Mouse (Mus musculus): Measurements from ENCODE around the gene Lrrc2.

Gene Lrrc2

DNA sequence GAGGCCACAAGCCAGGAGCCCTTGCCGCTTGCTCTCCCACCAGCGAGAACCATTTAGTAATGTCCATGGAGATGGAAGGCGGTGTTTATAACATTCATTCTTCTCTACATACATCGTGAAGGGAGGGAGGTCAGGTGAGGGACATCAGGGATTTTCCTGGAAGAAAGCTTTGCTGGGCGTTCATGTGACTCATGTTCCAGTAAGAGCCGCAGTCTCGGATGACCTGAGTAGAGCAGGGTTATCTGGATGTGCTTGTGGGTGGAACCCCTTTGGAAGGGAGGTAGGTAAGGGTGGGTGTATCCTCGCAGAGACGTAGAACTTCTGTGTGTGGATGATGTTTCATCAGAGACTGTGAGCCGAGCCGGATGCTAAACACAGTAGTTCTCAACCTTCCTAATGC lies at the start of gene Lrrc2:
Lrrc2 (plus strand) TSS at position 149 of the 400 bp plus-strand sequence.
- DNase-seq (ENCODE audit: low spot score), result no peak

- no peak for DNase-seq (ENCODE audit: low spot score)
Observed at GRCm38 (mm10) chr9:110902271-110902670, 49.1 kb upstream of the Lrrc2 start.

- DNase-seq (ENCODE audit: low spot score), result no peak
Observed at GRCm38 (mm10) chr9:110907201-110907837, 44.0 kb upstream of the Lrrc2 start.

GRCm38 (mm10) chr9:110907838-110908630 lies 43.3 kb upstream of the Lrrc2 start:
- DNase-seq (ENCODE audit: low spot score), result no peak

- no peak for DNase-seq (ENCODE audit: low spot score)
Observed at GRCm38 (mm10) chr9:110908631-110909016, 42.7 kb upstream of the Lrrc2 start.

DNA sequence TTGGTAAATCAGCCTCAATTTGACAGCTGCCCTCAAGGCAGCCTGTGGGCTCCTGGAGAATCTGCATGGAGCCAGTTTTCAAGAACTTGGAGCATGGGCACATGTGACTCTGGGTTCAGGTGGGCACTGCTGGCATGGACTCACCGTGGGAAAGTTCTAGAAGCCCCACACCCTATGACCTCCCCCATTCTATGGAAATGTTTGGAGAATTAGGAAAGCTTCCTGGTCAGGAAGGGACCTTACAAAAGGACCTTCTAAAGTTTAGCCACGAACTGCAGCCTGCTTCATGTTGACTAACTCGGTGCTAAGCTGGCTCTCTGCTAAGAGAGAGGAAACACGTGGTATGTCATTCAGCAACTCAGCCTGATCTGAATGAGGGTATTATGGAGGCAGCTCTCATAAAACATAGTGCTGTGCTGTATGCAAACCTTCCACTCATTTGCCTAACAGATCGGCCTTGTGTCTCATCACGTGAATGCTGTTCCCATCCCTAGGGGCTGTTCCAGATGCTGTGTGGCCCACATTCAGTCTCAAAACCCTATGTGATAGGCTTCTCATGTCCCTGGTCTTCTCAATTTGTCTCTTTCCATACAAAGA lies 41.9 kb upstream of the Lrrc2 start:
- no peak for DNase-seq (ENCODE audit: low spot score)

- DNase-seq (ENCODE audit: low spot score), result no peak
Observed at GRCm38 (mm10) chr9:110914631-110915236, 36.6 kb upstream of the Lrrc2 start.

- no peak for DNase-seq (ENCODE audit: low spot score)
Observed at GRCm38 (mm10) chr9:110915466-110915865, 35.9 kb upstream of the Lrrc2 start.

DNA sequence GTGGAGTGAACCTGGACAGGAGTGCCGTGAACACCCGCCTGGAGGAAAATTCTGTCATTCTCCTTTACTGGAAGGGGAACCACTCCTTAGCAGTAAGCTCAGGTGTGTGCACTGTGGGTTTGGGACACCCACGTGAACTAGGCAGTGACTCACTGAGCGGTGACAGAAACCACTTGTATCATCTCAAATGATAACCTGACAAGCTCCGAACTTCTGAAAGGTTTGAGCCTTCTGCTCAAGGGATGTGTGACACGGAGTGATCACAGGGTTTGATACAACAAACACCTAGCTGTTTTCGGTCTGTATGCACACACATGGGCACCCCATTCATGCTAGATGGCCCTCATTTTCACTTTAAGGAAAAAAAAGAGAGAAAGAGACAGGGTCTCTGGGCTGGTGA lies 34.6 kb upstream of the Lrrc2 start, which contains the start of gene Fam240a:
Fam240a (minus strand) TSS at position 76 of the 400 bp plus-strand sequence.
- DNase-seq (ENCODE audit: low spot score), result no peak

- DNase-seq (ENCODE audit: low spot score), result no peak
Observed at GRCm38 (mm10) chr9:110920665-110921419, 30.5 kb upstream of the Lrrc2 start.

DNA sequence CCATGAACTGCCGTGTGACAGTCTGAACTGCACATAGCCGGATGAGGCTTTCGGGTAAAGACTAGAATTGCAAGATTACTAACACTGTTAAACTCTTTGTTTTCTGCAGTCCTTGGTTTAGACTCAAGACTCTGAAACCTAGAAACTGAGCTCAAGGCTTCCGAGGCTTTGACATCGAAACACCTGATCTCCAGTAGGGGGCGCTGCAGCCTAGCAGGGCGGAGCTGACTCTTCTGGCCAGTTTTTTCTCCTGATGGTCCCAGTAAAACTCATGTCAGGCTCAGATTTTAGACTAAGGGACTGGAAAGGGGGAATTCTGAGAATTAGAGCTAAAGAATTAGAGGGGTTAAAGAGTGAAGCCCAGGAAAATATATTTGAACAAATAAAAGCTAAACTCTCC lies 28.6 kb upstream of the Lrrc2 start:
- peak; percentile 46 for DNase-seq (ENCODE audit: low spot score)

- DNase-seq (ENCODE audit: low spot score), result no peak
Observed at GRCm38 (mm10) chr9:110931573-110931972, 19.8 kb upstream of the Lrrc2 start.

DNA sequence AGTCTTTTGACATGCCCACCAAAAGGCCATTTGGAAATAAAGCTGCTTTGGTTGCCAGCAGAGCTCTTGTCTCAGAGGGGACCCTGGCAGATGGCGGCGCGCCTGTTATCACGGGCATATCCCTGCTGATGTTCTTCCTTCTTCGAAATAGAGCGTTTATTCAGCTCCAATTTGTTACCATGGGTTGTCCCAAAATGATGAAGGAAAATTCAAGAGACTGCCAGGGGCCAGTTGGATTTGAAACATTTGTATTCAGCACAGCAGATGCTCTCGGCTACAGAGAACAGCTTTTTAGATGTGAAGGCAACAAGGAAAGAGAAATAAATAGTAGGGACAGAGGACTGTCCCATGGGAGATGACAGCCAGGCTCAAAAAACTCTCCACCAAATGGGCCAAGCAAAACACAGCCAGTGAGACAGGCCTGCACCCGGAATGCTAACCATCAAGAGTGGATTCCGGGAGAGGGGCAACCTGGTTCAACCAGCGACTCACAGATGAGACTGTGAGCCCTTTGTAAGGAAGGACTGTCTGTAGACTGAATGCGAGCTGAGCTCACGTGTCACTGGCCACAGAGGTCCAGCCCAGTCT lies 17.4 kb upstream of the Lrrc2 start:
- no peak for DNase-seq (ENCODE audit: low spot score)

GRCm38 (mm10) chr9:110935941-110936340 lies 15.4 kb upstream of the Lrrc2 start:
- DNase-seq (ENCODE audit: low spot score), result no peak

DNA sequence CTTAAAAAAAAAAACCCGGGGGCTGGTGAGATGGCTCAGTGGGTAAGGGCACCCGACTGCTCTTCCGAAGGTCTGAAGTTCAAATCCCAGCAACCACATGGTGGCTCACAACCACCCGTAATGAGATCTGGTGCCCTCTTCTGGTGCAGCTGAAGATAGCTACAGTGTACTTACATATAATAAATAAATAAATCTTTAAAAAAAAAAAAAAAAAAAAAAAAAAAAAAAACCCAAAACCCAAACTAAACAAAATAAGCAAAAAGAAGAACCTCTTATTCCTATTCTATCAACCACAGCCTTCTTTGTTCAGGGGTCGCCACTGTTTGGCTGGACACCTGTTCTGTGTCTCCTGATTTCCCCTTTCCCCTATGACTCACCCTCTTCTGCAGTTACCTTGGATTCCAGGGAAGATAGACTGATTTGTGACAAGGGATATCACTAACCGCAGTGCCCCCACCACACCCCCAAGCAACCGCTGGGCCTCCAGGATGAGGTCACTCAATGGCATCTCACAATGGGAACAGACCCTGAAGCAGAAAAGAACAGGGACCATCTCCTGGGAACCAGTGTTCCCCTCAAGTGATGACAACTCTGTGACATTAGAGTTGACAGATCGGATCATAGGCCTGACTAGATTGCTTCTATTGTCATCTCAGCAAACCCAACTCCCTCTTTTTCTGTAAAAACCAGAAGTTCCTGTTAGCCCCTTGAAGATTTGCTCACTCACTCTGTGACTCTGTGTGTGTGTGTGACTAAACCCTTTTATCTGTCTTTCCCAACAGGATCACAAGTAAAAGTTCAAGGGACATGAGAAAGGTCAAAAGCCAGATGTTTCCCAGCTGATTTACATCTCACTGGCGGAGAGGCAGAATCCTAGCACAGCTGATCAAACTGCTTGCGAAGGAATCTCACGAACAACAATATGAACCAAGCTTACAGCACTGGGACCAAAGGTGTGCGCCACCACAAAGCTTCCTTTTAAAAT lies 13.5 kb upstream of the Lrrc2 start:
- DNase-seq (ENCODE audit: low spot score), result no peak

DNA sequence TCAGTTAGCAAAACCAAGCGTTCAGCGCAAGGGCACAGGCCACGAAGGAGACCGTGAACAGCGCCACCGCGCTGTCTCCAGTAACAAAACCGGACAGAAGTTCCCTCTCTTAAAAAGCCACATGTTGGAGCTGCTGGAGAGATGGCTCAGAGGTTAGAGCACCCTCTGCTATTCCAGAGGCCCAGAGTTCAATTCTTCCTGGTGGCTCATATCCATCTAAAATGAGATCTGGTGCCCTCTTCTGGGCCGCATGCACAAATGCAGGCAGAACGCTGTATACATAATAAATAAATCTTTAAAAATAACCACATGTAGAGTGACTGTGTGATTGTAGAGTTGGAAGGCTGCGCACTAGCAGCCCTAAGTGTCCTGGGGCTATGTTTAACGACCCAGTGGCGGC lies 7.1 kb upstream of the Lrrc2 start:
- DNase-seq (ENCODE audit: low spot score), result no peak

GRCm38 (mm10) chr9:110945343-110945742 lies 6.0 kb upstream of the Lrrc2 start:
- DNase-seq (ENCODE audit: low spot score), result no peak

GRCm38 (mm10) chr9:110945926-110946325 lies 5.4 kb upstream of the Lrrc2 start, which contains the start of gene Tdgf1:
Gene Tdgf1 (minus strand): TSS chr9:110946158.
- no peak for DNase-seq (ENCODE audit: low spot score)

- DNase-seq (ENCODE audit: low spot score), result peak; percentile 66
Observed at GRCm38 (mm10) chr9:110946548-110947044, 4.7 kb upstream of the Lrrc2 start.

DNA sequence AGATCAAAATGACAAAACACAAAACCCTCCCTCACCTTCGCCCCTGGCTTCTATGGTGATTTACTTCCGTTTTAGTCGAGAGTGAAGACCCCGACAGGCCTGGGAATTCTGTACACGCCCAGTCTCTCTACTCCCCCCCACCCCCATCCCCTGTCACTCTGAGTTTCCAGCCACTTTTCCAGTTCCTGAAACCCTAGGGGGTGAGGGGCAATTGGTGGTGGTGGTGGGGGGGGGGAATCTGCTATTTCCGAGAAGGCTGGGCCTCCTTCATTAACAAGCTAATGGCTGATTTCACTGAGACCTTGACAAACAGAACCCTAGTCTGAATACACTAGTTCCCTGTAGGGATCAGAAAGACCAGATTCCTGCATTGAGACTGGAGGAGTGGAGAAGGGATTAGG lies 4.1 kb upstream of the Lrrc2 start:
- no peak for DNase-seq (ENCODE audit: low spot score)

All from ovary, adult 18-20 months (tissue).